Mouse (Mus musculus): ENCODE measurements around the gene Btbd35f23. TPM values are rescaled to one million over a fixed set of nuclear protein-coding genes. Genes with fewer than 3 reads are reported as not detected.

Btbd35f23 gene
- polyA plus RNA-seq (2012; rRNA removed; ENCODE audit: low replicate concordance), result not detected in 2 replicates

DNA sequence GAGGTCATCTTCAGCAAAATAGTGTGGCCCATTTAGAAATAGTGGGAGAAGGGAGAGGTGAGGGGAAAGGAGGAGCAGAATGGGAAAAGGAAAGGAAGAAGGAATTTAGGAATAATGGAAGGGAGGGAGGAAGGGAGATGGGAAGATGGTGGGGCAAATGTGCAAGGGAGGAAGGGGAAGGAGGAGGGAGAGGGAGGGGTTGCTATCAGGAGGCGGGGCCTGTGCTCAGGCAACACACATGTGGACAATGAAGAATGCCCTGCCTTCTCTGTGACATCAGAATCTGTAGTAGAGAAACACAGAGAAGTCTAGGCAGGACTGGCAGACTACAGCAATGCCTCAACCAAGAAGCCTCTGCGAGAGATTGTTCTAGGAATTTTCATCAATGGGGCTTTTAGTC is at the start of gene Btbd35f23:
TSS of gene Btbd35f23 (plus strand) at position 301 of the 400 bp plus-strand sequence.

Other genes starting within 250 kb of the Btbd35f23 start
- not detected in 2 replicates for gene Btbd35f24, start 119.0 kb downstream of the Btbd35f23 start, polyA plus RNA-seq (2012; rRNA removed; ENCODE audit: low replicate concordance)

Measured in subcutaneous adipose tissue, adult 2 months (tissue).